Mouse (Mus musculus) E14TG2a.4 (cell line): ENCODE results near the gene Ppp6r2.

Source experiments
- CTCF ChIP-seq: conservative IDR thresholded peaks from 2 replicates; pipeline ENCODE4 v1.5.1; 2014; ENCODE audit warnings: low read length
- NANOG ChIP-seq: IDR thresholded peaks from 2 replicates; pipeline ENCODE4 v1.6.1; 2014; ENCODE audit warnings: borderline replicate concordance, low read length, mixed read lengths

GRCm38 (mm10) chr15:89178954-89179629, 32.3 kb upstream of the Ppp6r2 start:
- TF ChIP-seq CTCF, result no peak
- no peak for TF ChIP-seq NANOG
